Mouse (Mus musculus): ENCODE data around the gene Git2. TPM values are rescaled to one million over a fixed set of nuclear protein-coding genes. Genes with fewer than 3 reads are reported as not detected.

Gene Git2
- polyA plus RNA-seq, 1 experiment from 2014 or later: 51.6 TPM

DNA sequence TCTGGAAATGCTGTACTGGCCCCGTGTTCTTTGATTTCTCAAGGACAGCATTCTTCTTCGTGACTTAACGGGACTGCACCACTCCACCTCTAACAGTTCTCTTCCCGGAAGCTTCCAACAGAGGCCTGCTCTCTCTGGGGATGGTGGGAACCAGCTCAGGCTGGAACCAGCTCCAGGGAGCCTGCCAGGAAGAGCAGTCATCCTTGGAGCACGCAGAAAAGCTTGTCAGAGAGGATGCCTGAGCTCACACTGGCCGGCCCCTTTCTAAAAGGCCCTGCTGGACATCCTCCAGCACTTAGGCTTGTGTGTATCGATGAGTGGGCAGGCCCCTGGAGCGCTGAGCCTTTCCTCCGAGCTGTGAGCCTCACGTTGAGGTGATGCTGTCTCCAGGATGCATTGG, 47.2 kb downstream of the Git2 start:
- 91% methylated on average over 10 of the region's 10 CpGs for WGBS
- no peak for ATAC-seq (replicated peaks)
- no peak overlapping the region for H3K9ac ChIP-seq
- no peaks in the 10 kb centered on the region for H3K27me3 ChIP-seq (replicated peaks)
- H3K36me3 ChIP-seq (replicated peaks): peaks cover 44% of the 10 kb centered on the region
- no peak overlapping the region for H3K4me2 ChIP-seq
- H3K27ac ChIP-seq: no peak overlapping the region
- no peak overlapping the region for H3K4me3 ChIP-seq
- H3K4me1 ChIP-seq: no peaks in the 10 kb centered on the region
- no peaks in the 10 kb centered on the region for H3K9me3 ChIP-seq

DNA sequence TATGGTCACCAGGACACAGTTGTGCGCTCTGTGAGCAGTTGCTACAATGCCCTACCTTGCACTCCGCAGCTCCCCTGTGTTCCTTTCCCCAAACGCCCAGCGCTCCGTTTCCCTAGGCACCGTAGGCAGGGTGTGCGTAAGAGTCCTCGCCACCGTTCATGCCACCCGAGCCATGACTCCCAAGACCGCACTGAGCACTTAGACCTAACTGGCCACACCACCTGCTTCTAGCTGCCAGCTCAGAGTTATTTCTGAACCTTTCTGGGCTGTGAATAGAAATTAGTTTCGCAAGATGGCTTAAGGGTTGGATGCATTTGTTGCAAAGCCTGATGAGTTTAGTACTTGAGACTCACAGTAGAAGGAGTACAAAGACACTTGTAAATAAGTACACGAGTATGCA, 52.5 kb downstream of the Git2 start:
- Histone ChIP-seq H3K27ac (no peak overlapping the region), H3K4me1 (no peaks in the 10 kb centered on the region), H3K4me3 (no peak overlapping the region), H3K27me3 (replicated peaks) (no peaks in the 10 kb centered on the region), H3K9ac (no peak overlapping the region), H3K36me3 (replicated peaks) (peaks cover 37% of the 10 kb centered on the region), H3K4me2 (no peak overlapping the region), H3K9me3 (no peaks in the 10 kb centered on the region)
- WGBS: 94% methylated on average over 13 of the region's 13 CpGs
- no peak for ATAC-seq (replicated peaks)

GRCm38 (mm10) chr5:114721969-114722368, 53.3 kb downstream of the Git2 start:
- no peak for ATAC-seq (replicated peaks)
- peaks cover 40% of the 10 kb centered on the region for H3K36me3 ChIP-seq (replicated peaks)
- H3K4me2 ChIP-seq: no peak overlapping the region
- no peaks in the 10 kb centered on the region for H3K27me3 ChIP-seq (replicated peaks)
- no peak overlapping the region for H3K9ac ChIP-seq
- no peaks in the 10 kb centered on the region for H3K9me3 ChIP-seq
- no peak overlapping the region for H3K4me3 ChIP-seq
- H3K27ac ChIP-seq: no peak overlapping the region
- WGBS: 95% methylated on average over 10 of the region's 10 CpGs
- no peaks in the 10 kb centered on the region for H3K4me1 ChIP-seq

DNA sequence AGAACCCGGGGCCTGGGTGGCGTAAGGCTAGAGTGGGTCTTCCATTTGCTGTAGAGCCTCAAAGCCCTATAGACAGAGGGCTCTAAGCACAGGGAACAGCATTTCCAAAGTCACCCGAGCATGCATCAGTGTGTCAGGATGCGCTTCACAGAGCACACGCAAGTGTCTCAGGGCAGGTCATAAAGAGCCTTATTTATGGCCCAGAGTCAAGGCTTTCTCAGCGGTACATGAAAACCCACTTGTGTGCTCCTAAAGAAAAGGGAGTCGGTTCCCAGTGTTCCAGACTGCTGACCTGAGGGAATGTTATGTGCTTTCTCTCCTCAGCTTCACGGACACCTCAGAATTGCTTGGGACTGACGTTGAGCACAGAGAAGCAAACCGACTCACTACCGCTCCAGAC, 54.5 kb downstream of the Git2 start:
- WGBS: 92% methylated on average over 11 of the region's 11 CpGs
- no peak for ATAC-seq (replicated peaks)
- Histone ChIP-seq H3K27me3 (replicated peaks) (no peaks in the 10 kb centered on the region), H3K4me2 (no peak overlapping the region), H3K36me3 (replicated peaks) (peaks cover 46% of the 10 kb centered on the region), H3K4me1 (no peaks in the 10 kb centered on the region), H3K4me3 (no peak overlapping the region), H3K27ac (no peak overlapping the region), H3K9me3 (no peaks in the 10 kb centered on the region), H3K9ac (no peak overlapping the region)

GRCm38 (mm10) chr5:114719928-114720270, 55.4 kb downstream of the Git2 start:
- Histone ChIP-seq H3K4me3 (no peak overlapping the region), H3K9ac (no peak overlapping the region), H3K4me2 (no peak overlapping the region), H3K36me3 (replicated peaks) (peaks cover 51% of the 10 kb centered on the region), H3K27me3 (replicated peaks) (no peaks in the 10 kb centered on the region), H3K27ac (no peak overlapping the region), H3K4me1 (no peaks in the 10 kb centered on the region), H3K9me3 (no peaks in the 10 kb centered on the region)
- WGBS: 93% methylated on average over 6 of the region's 6 CpGs
- no peak for ATAC-seq (replicated peaks)

DNA sequence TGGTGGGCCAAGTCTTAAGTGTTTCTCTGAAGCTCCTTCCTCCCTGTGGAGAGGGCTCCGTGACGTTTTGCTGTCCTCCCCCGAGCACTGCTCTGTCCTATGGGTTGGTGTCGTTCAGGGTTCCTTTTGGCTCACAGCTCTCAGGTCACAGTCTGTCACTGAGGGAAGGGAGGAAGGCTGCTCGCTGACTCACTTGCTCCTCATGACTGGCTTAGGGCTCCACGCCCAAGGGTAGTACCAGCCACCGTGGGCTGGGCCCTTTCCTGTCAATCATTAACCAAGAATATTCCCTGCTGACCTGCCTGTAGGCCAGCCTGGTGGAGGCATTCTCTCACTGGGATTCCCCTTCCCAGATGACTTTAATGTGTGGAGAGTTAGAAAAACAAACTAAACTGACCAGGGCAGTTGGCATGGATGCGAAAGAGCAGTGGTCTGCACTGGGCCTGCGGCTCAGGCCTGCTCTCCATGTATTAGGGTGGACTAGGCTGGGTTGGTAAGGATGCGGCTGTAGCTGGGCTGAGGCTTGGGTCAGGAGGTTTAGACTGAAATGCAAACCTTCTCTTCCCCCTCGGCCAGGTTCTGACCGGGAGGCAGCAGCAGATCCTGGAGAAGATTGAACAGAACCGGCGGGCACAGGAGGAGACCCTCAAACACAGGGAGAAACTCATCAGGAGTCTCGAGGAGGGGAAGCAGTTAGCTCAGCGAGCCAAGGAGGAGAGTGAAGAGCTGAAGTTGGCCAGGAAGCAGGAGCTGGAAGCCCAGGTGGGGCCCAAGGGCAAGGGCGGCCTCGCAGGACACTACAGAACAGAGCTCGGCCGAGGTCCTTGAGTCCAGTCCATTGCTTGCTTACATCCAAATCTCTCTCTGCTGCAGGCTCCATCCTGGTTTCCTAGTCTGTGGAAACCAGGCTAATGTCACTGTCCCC, 56.1 kb downstream of the Git2 start:
- 93% methylated on average over 20 of the region's 20 CpGs for WGBS
- Histone ChIP-seq H3K9me3 (no peaks in the 10 kb centered on the region), H3K9ac (no peak overlapping the region), H3K4me1 (no peaks in the 10 kb centered on the region), H3K4me2 (no peak overlapping the region), H3K27me3 (replicated peaks) (no peaks in the 10 kb centered on the region), H3K36me3 (replicated peaks) (peaks cover 55% of the 10 kb centered on the region), H3K27ac (no peak overlapping the region), H3K4me3 (no peak overlapping the region)
- ATAC-seq (replicated peaks): no peak

DNA sequence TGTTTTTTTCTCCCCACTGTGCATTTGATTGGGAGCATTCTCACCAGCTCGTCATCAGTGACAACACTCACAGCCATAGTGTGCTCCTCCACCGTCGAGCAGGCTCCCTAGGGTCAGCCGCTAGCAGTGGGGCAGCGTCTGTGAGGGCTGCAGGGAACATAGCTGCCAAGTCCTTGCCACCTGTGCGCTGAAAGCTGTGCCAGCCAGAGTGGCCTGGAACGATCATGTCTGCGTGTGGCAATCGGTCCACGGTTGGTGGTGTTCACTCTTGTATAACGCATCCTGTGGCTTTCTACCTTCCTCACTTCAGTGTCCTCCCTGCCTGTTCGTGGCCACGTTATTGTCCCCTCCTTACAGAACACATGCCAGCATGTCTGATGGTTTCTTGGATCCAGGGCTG, 56.8 kb downstream of the Git2 start:
- H3K4me1 ChIP-seq: no peaks in the 10 kb centered on the region
- H3K27ac ChIP-seq: no peak overlapping the region
- H3K4me3 ChIP-seq: no peak overlapping the region
- H3K9ac ChIP-seq: no peak overlapping the region
- no peaks in the 10 kb centered on the region for H3K27me3 ChIP-seq (replicated peaks)
- WGBS: 87% methylated on average over 13 of the region's 13 CpGs
- peaks cover 53% of the 10 kb centered on the region for H3K36me3 ChIP-seq (replicated peaks)
- ATAC-seq (replicated peaks): no peak
- no peaks in the 10 kb centered on the region for H3K9me3 ChIP-seq
- H3K4me2 ChIP-seq: no peak overlapping the region

DNA sequence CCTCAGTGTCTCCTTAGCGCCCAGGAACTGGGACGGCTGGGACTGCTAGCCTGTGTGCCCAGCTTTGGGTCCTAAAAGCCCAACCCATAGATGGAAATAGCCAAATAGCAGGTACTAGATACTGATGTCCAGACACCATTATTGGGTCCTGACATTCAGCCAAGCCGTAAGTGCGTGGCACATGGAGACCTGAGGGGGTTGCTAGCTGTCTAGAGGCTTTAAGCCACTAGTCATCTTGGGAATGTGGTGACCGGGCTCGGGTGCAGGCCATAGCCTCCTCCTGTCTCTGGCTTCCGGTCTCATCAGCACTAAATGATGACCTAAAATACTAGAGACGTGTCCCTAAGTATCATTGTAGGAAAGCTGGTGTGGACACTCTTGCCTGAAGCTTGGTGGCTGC, 57.4 kb downstream of the Git2 start:
- Histone ChIP-seq H3K36me3 (replicated peaks) (peaks cover 56% of the 10 kb centered on the region), H3K4me2 (no peak overlapping the region), H3K9ac (no peak overlapping the region), H3K27ac (no peak overlapping the region), H3K4me1 (no peaks in the 10 kb centered on the region), H3K27me3 (replicated peaks) (no peaks in the 10 kb centered on the region), H3K4me3 (no peak overlapping the region), H3K9me3 (no peaks in the 10 kb centered on the region)
- WGBS: 92% methylated on average over 8 of the region's 8 CpGs
- no peak for ATAC-seq (replicated peaks)

- Histone ChIP-seq H3K27me3 (replicated peaks) (no peaks in the 10 kb centered on the region), H3K9ac (no peak overlapping the region), H3K27ac (no peak overlapping the region), H3K36me3 (replicated peaks) (peaks cover 56% of the 10 kb centered on the region), H3K4me2 (no peak overlapping the region), H3K4me3 (no peak overlapping the region), H3K9me3 (no peaks in the 10 kb centered on the region), H3K4me1 (no peaks in the 10 kb centered on the region)
- 91% methylated on average over 12 of the region's 12 CpGs for WGBS
- no peak for ATAC-seq (replicated peaks)
These were observed 58.0 kb downstream of the Git2 start for GRCm38 (mm10) chr5:114717292-114717691.

GRCm38 (mm10) chr5:114714551-114714950, 60.8 kb downstream of the Git2 start:
- Histone ChIP-seq H3K4me1 (no peaks in the 10 kb centered on the region), H3K27ac (no peak overlapping the region), H3K4me2 (no peak overlapping the region), H3K4me3 (no peak overlapping the region), H3K9ac (no peak overlapping the region), H3K9me3 (no peaks in the 10 kb centered on the region), H3K36me3 (replicated peaks) (peaks cover 55% of the 10 kb centered on the region), H3K27me3 (replicated peaks) (no peaks in the 10 kb centered on the region)
- 92% methylated on average over 18 of the region's 18 CpGs for WGBS
- no peak for ATAC-seq (replicated peaks)

GRCm38 (mm10) chr5:114709357-114709756, 66.0 kb downstream of the Git2 start:
- no peak for ATAC-seq (replicated peaks)
- Histone ChIP-seq H3K4me3 (no peak overlapping the region), H3K27me3 (replicated peaks) (no peaks in the 10 kb centered on the region), H3K9me3 (no peaks in the 10 kb centered on the region), H3K36me3 (replicated peaks) (peaks cover 14% of the 10 kb centered on the region; the same call in 1 of the 2 replicates), H3K4me1 (peaks cover 9% of the 10 kb centered on the region), H3K4me2 (no peak overlapping the region), H3K27ac (no peak overlapping the region), H3K9ac (no peak overlapping the region)
- WGBS: 95% methylated on average over 21 of the region's 21 CpGs

DNA sequence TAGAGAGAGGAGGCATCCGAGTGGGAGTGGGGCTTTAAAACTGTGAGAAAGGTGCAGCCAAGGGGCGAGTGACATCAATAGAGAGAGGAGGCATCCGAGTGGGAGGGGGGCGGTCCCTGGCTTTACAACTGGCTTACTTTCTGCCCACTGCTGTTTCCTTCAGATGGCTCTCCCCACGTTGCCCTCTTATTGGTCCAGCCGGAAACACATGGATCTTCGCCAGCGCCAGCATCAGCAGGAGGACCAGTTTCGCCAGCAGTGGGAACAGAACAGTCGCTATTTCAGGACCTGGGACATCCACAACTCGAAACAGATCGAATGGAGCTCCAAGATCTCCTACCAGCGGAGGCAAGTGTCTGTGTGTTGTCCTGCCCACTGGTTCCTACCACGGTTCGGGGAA, 66.8 kb downstream of the Git2 start:
- Histone ChIP-seq H3K4me1 (peaks cover 9% of the 10 kb centered on the region), H3K4me3 (peak overlapping the region; percentile 78), H3K36me3 (replicated peaks) (peaks cover 10% of the 10 kb centered on the region; the same call in 1 of the 2 replicates), H3K4me2 (peak overlapping the region; percentile 68), H3K27ac (no peak overlapping the region), H3K27me3 (replicated peaks) (no peaks in the 10 kb centered on the region), H3K9me3 (no peaks in the 10 kb centered on the region), H3K9ac (no peak overlapping the region)
- no peak for ATAC-seq (replicated peaks)
- WGBS: 50% methylated on average over 15 of the region's 15 CpGs
